Mouse (Mus musculus) kidney, adult 9 months (tissue): ENCODE results near the gene Gm4724.
"Not testable (repeated sequence)": the region's sequence is repeated elsewhere in the genome, so short reads cannot be mapped to it uniquely, and the experiment has no call there.

Experiments
- DNase-seq: peaks from one replicate; pipeline ENCODE4 v3.0.0; 2022

The Gm4724 gene

DNA sequence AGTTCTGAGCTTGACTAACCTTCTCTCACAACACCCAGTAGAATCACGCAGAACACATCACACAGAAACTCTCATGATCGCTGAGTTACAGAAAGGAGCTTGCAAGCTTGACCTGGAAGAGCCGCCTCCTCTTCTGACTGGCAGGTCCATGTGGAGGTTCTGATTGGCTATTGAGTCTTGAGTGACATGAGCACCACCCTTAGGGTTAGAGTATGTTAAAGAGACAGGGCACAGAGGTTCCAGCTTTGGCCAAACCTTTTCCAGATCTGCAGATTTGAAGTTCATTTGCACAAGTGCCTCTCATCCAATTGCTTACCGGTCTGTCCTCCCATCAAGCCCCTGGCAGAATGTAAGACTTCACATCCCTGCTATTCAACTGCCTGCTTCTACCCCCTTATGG is at the start of gene Gm4724:
TSS of gene Gm4724 (minus strand) at position 101 of the 400 bp plus-strand sequence.
- not testable (repeated sequence) for DNase-seq

DNA sequence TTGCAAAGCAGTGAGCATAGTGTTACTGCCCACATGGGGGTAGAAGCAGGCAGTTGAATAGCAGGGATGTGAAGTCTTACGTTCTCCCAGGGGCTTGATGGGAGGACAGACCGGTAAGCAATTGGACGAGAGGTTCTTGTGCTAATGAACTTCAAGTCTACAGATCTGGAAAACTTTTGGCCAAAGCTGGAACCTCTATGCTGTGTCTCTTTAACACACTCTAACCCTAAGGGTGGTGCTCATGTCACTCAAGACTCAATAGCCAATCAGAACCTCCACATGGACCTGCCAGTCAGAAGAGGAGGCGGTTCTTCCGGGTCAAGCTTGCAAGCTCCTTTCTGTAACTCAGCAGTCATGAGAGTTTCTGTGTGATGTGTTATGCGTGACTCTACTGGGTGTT is 34.1 kb upstream of the Gm4724 start, which contains the start of gene Zfp965:
TSS of gene Zfp965 (plus strand) at position 301 of the 400 bp plus-strand sequence.
- DNase-seq = not testable (repeated sequence)
